Mouse (Mus musculus) gastrocnemius, postnatal 10 days (tissue): Measurements from ENCODE around the gene Plekhh2. TPM values are rescaled to one million over a fixed set of nuclear protein-coding genes. Genes with fewer than 3 reads are reported as not detected.

Experiments
- DNase-seq: peaks from one replicate; pipeline ENCODE4 v3.0.0; 2021; ENCODE audit warnings: mixed read lengths
- total RNA-seq, 2 experiments: library from RNA; stranded (reverse); gene quantifications; 2 replicates each; pipeline ENCODE4 v1.2.3; 2021

Gene Plekhh2
- total RNA-seq, 2 experiments from 2014 or later: 8.1 to 9.0 TPM

GRCm38 (mm10) chr17:84645119-84645518 lies 133.4 kb downstream of the Plekhh2 start:
- DNase-seq: no peak

DNA sequence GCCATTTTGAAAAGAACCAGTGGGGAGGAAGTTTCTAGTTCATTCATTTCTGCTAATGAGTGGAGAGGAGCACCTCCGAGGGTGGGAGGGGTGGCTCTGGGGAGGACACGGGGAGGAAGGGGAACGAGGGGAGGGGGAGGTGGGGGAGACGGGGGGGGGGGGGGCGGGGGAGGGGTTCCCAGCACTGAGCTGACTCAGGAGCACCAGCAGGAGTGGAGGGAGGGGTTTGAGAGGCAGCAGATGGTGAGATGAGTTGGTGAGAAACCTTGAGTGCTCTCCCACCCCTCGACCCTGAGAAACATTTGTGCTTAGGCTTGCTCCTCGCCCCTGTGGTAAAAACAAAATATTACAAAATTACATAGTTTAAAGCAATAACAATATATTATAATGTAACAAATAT lies 134.2 kb downstream of the Plekhh2 start:
- DNase-seq: no peak

DNA sequence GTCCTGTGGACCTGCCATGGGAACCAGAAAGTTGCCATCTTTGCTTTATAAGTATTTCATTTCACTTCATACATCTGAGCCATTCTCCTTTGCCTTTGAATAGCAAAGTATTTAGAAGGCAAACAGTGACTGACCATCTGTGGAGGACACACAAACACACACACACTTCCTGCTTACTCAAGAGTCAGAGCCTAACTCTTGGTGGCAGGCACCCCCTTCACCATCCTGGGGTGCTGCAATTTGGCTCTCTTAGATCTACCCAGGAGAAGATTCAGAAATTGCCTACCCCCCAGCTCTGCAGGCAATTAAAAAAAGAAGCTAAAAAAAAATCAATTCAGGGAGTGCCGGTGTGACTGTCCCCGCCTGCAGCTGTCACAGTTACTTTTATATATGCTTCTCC lies 134.8 kb downstream of the Plekhh2 start:
- no peak for DNase-seq

DNA sequence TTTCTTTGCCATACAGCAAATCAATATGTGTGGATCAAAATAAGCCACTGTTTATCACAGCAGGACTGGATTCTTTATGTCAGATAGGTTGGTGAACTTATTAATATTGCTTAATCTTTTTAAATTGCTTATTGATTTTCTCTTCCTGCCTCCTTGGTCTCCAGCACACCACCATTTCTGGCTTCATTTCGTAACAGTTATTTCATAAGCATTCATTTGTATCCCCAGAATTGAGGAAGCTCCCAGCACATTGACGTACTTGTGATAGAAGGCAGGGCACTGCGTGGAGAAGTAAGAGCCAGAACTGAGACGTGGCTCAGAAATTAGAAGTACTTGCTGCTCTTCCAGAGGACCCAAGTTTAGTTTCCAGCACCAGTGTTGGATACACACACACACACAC lies 135.9 kb downstream of the Plekhh2 start:
- DNase-seq: no peak

- no peak for DNase-seq
Measured at GRCm38 (mm10) chr17:84650302-84651017, 138.8 kb downstream of the Plekhh2 start.

- DNase-seq: no peak
Measured at GRCm38 (mm10) chr17:84653544-84653943, 141.8 kb downstream of the Plekhh2 start.

DNA sequence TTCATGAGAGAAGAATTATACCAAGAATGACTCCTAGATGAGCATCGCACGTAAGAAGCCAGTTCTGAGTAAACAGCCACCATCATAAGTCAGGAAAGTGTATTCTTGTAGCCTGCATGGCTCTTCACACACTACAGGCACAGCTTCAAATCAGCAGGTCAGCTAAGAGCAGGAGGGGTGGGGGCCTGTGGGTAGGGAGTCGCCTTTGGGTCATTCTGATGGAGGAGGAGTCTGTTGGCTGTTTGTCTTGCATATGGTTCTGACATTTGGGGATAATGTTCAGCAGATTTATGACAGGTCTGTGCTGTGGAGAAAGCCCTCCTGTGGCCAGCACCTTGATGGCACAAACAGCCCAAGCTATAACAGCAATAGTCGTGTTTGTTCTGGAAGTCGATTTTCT lies 144.5 kb downstream of the Plekhh2 start:
- no peak for DNase-seq

DNA sequence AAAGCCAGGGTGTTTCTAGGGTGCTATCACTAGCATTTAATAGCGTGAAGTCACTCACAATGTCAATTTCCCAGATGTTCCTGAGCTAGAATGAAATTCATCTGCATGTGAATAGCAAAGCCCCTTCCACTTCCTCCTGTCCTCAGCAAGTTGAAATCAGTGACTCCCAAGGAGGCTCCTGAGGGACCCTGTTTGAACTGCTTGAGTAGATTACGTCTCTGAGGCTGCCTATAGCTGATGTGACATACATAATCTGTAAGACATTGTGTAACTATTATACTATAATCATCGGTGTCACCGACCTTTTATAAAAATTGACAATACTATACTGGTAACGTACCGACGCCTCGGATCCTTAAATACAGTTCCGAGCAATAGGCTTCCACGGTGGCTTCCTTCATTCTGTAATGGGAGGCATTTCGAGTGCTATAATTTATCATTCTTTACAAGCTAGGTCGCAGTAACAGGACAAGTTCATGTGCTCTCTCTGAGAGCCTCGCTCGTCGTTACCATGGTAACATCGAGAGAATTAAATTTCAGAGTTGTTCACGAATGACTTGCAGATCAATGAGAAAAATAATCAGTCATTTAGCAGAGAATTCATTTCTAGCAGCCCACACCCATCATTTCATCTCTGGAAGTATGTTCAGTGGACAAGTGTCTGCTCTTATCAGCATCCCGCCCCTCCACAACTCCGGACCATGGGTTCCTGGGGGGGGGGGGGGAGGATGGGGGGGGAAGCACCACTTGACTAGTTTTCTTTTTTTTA lies 145.1 kb downstream of the Plekhh2 start:
- no peak for DNase-seq

GRCm38 (mm10) chr17:84657422-84657732 lies 145.7 kb downstream of the Plekhh2 start:
- no peak for DNase-seq

DNA sequence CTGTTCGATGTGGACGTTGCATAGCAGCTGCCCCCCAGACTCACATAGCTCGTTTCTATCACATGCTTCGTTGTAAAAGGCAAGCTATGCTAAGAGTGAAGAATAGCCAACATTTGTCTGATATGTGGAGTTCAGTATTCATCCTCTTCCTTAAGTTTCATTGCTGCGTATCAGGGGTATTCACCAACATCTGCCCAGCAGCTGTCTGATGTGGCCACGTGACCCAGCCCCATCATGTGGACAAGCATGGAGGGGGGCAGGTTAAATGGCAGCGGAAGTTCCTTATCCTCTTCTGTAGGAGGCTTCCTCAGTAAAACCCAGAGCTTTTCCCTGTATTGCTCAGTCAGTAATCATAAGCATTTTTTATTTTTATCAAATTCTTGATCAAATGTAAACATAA lies 146.1 kb downstream of the Plekhh2 start:
- DNase-seq: no peak

DNA sequence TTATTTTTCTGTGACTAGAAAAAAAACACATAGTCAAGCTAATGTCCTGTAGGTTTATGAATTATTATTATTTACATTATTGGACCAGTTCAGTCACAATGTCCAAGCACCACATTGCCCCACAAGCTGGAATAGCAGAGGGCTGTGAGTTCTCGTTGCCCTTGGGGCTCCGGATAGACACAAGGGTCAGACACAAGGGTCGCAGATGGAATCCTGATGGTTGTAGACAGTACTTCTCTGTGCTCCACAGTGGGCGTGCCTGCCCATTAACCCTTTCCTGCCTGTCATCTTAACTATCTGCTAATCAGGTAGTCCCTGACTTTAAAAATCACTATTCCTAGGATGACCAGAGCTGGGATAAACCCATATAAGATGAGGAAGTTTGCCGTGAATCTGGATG lies 146.5 kb downstream of the Plekhh2 start:
- no peak for DNase-seq

DNA sequence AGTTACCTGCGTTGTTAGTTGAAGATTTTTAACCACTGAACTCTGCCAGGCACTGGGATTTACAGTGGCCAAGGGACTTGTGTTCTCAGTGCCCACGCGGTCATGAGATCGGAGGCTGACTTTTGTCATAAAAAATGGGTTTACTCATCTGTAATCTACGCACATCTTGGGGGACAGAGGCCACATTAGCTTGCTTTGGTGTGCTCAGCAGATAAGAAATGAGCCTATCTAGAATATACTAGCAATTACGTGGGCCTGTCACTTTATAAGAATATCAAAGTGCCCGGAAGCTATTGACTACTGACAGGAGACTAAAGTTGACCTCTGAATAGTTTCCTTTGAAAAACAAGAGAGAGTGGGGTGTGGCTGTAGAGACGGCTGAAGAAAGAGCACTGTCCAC lies 147.3 kb downstream of the Plekhh2 start:
- DNase-seq: no peak

DNA sequence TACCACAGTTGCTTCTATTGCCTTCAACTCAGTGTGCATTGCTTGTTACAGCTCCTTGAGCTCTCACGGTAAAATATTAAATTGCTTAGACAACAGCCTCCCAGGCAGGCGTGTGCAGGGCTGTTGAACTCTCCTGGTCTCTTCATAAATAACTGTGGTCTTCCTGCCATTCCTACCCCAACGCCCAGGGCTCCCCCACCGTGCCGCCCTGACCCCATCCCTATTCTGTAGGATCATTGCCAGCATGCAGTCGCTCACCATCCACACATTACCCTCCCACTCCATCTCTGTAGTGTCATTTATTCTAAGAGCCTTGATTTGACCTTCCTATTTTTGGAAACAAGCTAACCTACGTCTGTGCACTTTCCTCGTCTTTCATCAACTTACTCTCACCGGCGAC lies 153.4 kb downstream of the Plekhh2 start:
- DNase-seq: no peak

- no peak for DNase-seq
Measured at GRCm38 (mm10) chr17:84665691-84666090, 154.0 kb downstream of the Plekhh2 start.

DNA sequence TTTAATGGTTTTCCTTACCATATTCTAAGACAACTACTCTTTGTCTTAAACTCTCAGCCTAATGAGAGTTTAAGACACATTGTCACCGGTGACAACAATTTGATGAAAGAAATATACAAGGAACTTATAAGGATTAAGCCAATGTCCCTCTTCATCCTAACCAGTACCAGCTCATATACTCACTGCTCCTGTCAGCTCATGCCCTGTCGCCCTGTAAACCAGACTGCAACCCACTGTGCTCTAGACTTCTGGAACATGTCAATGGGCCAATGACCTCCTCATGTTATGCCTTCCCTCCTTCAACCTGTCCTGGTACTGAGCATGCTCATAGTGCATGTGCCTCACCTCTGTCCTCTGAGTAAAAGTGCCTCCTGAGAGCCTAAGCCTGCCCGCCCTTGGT lies 156.2 kb downstream of the Plekhh2 start:
- no peak for DNase-seq

Other genes with a start within 250 kb of the Plekhh2 start
- gene Thada, start 45.7 kb upstream of the Plekhh2 start, total RNA-seq: 1 to 10 TPM; 5.9 to 8.4 TPM
- gene Dync2li1, start 114.6 kb downstream of the Plekhh2 start, total RNA-seq: 1 to 10 TPM; 3.2 to 3.3 TPM
- gene Abcg8, start 164.4 kb downstream of the Plekhh2 start, total RNA-seq: not detected
- gene Abcg5, start 171.1 kb downstream of the Plekhh2 start, total RNA-seq: not detected